Mouse (Mus musculus): ENCODE measurements around the gene Sp3.
"Not testable (repeated sequence)": the region's sequence is repeated elsewhere in the genome, so short reads cannot be mapped to it uniquely, and the experiment has no call there.

The Sp3 gene

GRCm38 (mm10) chr2:72980337-72981074 is at the start of gene Sp3:
Sp3 (minus strand) TSS chr2:72980446.
- peak; percentile 94 to 96 for DNase-seq (ENCODE audit: low spot score in 2 of 2)

- no peak for DNase-seq (ENCODE audit: low spot score in 2 of 2)
These were observed 49.6 kb upstream of the Sp3 start for GRCm38 (mm10) chr2:73029846-73030245.

- no peak for DNase-seq (ENCODE audit: low spot score in 2 of 2)
These were observed 47.8 kb upstream of the Sp3 start for GRCm38 (mm10) chr2:73028019-73028418.

GRCm38 (mm10) chr2:73027126-73027525 is 46.9 kb upstream of the Sp3 start:
- no peak for DNase-seq (ENCODE audit: low spot score in 2 of 2)

GRCm38 (mm10) chr2:73023803-73024202 is 43.6 kb upstream of the Sp3 start:
- no peak for DNase-seq (ENCODE audit: low spot score in 2 of 2)

GRCm38 (mm10) chr2:73021046-73021445 is 40.8 kb upstream of the Sp3 start:
- DNase-seq (ENCODE audit: low spot score in 2 of 2) = no peak

GRCm38 (mm10) chr2:73019371-73020146 is 39.3 kb upstream of the Sp3 start:
- peak; percentile 56 to 59 for DNase-seq (ENCODE audit: low spot score in 2 of 2)

GRCm38 (mm10) chr2:73014063-73014462 is 33.8 kb upstream of the Sp3 start:
- not testable (repeated sequence) for DNase-seq (ENCODE audit: low spot score in 2 of 2)

GRCm38 (mm10) chr2:73012636-73013035 is 32.4 kb upstream of the Sp3 start:
- DNase-seq (ENCODE audit: low spot score in 2 of 2) = no peak

- DNase-seq (ENCODE audit: low spot score in 2 of 2) = no peak
These were observed 27.2 kb upstream of the Sp3 start for GRCm38 (mm10) chr2:73007472-73007871.

GRCm38 (mm10) chr2:73005611-73006515 is 25.6 kb upstream of the Sp3 start:
- DNase-seq (ENCODE audit: low spot score in 2 of 2) = no peak

- peak in 1 of 2 experiments; percentile 10 for DNase-seq (ENCODE audit: low spot score in 2 of 2)
These were observed 23.8 kb upstream of the Sp3 start for GRCm38 (mm10) chr2:73003751-73004717.

GRCm38 (mm10) chr2:73003049-73003448 is 22.8 kb upstream of the Sp3 start:
- DNase-seq (ENCODE audit: low spot score in 2 of 2) = no peak

GRCm38 (mm10) chr2:73002451-73002850 is 22.2 kb upstream of the Sp3 start:
- no peak for DNase-seq (ENCODE audit: low spot score in 2 of 2)

GRCm38 (mm10) chr2:73001994-73002393 is 21.7 kb upstream of the Sp3 start:
- DNase-seq (ENCODE audit: low spot score in 2 of 2) = no peak

GRCm38 (mm10) chr2:73000194-73000593 is 19.9 kb upstream of the Sp3 start:
- DNase-seq (ENCODE audit: low spot score in 2 of 2) = no peak

- no peak for DNase-seq (ENCODE audit: low spot score in 2 of 2)
These were observed 17.3 kb upstream of the Sp3 start for GRCm38 (mm10) chr2:72997586-72997985.

GRCm38 (mm10) chr2:72996808-72997378 is 16.6 kb upstream of the Sp3 start:
- DNase-seq (ENCODE audit: low spot score in 2 of 2) = no peak

GRCm38 (mm10) chr2:72995346-72996097 is 15.3 kb upstream of the Sp3 start:
- DNase-seq (ENCODE audit: low spot score in 2 of 2) = peak; percentile 61 to 62

- no peak for DNase-seq (ENCODE audit: low spot score in 2 of 2)
These were observed 13.9 kb upstream of the Sp3 start for GRCm38 (mm10) chr2:72994165-72994564.

Measured in right cerebral cortex, postnatal 36 days (tissue).